Mouse (Mus musculus) CH12F3 (cell line): ENCODE data around the gene Prss8.
"Not testable (repeated sequence)": the region's sequence is repeated elsewhere in the genome, so short reads cannot be mapped to it uniquely, and the experiment has no call there.

ENCODE experiments used
- in situ Hi-C: fragments of 300-500 bp; cut with MboI; formaldehyde crosslinking; loops from 2 replicates; pipeline ENCODE4 v1.14.3; 2020; ENCODE audit warnings: low sequenced_read_pairs

Prss8 gene

DNA sequence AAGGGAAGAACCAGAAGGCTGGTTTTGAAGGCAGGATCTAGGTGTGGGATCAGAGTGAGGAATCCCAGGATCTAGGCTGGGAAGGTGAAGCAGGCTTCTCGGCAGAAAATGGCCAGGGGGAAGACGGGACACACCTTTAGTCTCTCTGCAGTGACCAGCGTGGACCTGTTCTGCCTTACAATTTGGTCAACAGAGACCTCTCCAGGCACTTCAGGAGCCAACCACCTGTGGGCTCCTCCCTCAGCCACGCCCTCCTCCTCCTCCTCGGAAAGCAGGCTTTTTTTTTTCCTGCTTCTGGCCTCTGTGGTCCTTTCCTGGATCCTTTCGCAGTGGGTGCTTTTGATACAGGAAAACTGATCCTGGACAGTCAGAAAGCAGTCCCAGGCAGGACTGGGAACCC, at the start of gene Prss8:
Gene Prss8, minus strand, starts transcription at position 182 of the 400 bp plus-strand sequence.
- in situ Hi-C loops, result no loop called here

GRCm38 (mm10) chr7:127978856-127979255, 49.0 kb upstream of the Prss8 start:
- in situ Hi-C loops, result no loop called here

DNA sequence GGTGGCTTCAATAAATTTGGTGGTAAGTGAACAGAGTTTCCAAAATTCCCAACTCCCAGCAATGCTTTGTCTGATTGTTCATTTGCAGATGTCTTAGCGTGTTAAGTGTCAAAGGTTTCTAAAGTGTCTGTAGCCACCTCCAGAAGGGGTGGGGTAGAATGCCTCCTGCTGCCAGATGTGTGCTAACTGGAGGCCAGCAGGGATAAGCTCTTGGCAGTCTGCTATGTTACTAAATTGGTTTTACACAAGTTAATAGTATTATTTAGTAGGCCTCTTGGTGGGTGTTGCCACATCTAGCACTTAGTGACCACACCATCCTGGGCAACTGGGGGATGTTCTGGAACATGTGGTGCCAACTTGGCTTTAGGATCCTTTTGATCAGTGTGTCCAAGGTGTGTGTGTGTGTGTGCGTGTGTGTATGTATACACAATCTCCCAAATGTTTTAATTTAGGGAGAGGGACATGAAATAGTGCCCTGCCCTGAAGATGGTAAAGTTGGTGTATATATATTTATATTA, 44.6 kb upstream of the Prss8 start:
- in situ Hi-C loops, result no loop called here

DNA sequence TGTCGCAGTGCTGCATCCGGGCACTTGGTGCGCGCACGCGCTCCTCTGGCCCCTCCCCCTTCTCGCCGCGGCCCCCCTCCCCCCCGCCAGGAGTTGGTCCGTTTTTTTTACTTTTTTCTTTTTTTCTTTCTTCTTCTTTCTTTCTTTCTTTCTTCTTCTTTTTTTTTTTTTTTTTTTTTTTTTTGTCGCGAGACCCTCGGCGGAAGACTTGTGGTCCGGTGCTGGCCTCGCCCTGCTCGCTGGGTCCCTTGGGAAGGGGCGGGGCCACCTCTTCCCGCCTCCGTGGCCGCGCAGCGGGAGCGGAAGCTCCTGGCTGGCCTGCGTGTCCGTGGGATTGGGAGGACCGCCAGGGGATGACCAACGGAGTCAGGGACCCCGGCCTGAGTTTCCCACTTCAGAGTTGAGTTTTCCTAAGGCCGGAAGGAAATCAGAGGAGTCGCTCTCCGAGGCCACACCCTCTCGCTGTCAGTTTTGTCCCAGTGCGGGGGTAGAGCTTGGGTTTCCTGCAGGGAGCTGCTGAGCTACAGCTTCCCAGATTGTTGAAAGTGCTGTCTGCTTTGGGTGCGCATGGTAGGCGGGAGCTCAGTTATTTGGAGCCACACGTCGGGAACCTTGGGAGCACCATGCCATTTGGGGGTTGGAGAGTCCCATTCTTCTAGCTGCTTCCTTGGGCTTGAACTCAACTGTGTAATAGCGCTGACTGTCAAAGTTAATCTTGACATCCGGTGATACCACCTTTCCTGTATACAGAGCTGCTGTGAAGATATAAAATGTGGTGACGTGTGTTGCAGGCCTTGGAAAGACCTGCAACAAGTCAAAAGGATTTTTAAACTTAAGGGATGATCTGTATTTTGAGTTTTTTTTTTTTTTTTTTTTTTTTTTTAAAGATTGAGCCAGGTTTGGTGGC, 38.3 kb upstream of the Prss8 start:
- in situ Hi-C loops, result no loop called here

DNA sequence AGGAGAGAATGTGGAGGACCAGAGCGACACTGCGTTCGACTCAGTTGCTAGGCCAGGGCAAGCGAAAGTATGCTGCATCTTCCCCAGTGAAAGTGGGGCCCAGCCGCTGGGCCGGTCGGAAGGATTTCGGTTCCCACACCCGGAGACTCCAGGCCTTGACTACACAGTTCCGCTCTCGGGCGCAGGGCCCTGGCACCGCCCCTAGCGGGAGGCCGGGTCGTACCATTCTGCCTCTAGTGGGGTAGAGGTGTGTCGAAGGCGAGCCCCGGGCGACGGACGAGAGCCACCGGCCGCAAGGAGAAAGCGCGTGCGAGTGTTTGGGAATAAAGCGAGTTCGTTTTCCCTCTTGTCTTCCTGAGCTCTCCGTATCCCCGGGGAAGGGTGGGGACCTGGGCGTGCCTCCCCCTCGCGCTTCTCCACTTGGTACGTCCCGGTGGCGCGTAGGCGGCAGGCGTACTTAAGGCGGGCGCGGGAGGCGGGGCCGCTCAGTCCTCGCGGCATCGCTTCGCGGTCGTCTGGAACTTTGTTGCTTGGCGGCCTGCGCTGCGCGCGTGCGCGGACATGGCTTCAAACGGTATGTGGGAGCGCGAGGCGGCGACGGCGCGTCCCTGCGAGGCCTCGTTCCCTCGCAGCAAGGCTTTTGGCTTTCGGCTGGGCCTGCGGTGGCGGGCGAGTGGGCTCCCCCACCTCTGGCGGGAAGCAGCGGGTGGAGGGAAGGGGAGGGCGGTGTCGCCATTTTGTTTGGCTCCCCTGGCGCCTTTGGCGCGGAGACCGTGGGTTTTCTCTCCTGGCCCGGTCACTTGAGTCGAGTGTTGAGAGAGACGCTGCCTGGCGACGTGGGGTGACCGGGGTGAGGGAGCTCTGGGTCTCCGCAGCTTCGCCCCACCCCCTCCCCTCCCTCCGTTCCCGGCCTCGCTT, 37.4 kb upstream of the Prss8 start, which contains the start of gene Fus:
Gene Fus, plus strand, starts transcription at position 454 of the 918 bp plus-strand sequence.
- in situ Hi-C loops, result no loop called here

- in situ Hi-C loops, result no loop called here
These were observed 36.5 kb upstream of the Prss8 start for GRCm38 (mm10) chr7:127966371-127966918.

DNA sequence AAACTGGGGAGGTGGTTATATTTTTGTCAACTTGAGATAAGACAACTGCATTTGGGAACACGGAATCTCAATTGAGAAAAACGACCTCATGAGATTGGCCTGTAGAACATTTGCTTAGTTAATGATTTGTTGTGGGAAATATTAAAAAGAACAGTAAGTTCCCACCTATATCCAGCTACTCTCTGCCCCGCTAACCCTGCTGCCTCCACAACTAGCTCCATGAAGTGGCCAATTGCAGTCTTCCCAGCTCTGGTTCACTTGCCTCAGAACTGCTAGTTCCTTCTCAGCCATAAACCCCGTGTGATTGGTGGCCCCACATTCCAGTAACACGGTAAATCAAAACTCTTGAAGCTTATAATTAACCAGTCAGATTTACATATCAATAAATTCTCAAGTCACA, 29.5 kb upstream of the Prss8 start:
- in situ Hi-C loops, result no loop called here

DNA sequence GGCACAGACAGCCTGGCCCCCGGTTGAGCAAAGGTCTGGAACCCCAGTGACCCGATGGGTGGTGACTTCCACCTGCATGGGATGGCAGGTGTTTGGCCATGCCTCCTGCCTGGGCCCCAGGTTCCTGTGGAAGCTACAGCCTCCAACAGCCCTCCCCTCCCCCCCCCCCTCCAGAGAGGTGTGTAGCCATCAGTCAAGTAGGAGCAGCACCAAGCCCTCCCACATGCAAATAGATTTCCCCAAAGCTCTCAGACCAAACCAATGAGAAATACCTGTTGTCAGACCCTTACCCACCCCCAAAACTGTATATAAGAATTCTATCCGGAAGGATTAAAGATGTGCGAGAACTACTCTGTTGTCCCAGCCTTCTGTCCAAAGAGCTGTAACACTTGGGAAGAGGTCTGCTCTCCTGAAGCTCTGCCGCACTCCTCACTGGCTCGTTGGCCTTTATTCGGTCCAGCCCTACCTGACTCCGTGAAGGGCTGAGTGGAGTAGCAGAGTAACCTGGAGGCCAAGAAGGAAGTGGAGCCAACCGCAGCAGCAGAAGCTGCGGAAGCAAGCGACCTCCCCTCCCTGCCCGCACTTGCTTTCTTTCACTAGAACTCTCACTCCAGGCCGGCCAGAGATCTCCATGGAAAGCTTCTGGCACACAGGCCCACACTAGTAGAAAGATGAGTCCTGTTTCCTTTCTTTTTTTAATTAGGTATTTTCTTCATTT, 23.1 kb upstream of the Prss8 start:
- in situ Hi-C loops, result no loop called here

DNA sequence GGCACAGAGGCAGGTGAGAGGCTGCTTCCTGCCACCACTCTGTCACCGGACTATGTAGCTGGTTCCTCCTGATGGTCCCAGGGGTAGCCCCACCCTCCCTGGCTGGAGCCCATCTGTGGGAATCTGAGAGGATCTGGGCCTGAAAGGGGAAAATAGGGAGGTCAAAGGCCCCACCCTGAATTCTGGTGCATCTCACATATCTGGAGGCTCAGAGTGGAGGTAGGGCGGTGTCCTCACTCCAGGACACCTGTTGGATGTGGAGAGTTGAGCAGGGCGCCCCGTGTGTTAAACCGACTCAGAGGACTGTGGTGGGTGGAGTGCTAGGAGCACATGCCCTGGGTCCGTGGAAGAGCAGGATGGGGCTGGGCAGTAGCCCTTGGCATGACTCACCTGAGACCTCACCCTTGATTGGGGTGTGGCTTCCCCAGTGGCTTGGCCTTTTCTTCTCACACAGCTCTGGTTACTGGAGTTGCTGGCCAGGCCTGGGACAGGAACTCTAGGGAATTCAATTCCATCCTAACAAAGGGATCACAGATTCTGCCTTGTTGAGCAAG, 16.6 kb upstream of the Prss8 start, which contains the start of gene Prss36:
Gene Prss36, minus strand, starts transcription at position 256 of the 554 bp plus-strand sequence.
- in situ Hi-C loops, result no loop called here

GRCm38 (mm10) chr7:127944614-127945013, 14.7 kb upstream of the Prss8 start:
- in situ Hi-C loops, result no loop called here

GRCm38 (mm10) chr7:127942097-127942496, 12.2 kb upstream of the Prss8 start:
- in situ Hi-C loops, result not testable (repeated sequence)

DNA sequence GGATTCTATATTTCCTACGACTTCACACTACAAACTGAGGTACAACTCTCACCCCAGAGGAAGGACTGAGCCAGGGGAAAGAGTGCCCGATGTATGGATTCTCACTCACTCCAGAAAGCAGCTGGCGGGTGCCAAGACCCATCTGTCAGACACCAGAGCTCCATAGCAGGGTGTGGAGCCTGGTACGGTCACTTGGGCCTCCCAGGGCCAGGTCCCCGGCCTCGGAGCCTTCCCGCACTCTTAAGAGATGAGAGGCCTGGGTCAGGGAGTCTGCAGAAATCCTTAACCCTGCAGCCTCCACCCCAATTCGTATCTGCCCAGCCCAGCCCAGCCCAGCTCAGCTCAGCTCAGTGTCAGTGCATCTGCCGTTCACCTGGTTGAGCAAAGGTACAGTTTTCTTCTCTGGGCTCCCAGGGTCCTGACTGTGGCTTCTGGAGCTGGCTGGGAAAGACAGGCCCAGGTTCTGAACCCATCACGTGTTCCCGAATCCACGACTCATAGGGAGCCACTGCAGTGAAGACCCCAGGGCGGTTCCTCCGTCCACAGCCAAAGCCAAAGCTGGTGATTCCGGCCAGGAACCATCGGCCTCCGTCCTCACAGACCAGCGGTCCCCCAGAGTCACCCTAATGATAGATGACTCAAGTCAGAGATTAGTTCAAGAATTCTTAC, 6.4 kb upstream of the Prss8 start:
- in situ Hi-C loops, result no loop called here

DNA sequence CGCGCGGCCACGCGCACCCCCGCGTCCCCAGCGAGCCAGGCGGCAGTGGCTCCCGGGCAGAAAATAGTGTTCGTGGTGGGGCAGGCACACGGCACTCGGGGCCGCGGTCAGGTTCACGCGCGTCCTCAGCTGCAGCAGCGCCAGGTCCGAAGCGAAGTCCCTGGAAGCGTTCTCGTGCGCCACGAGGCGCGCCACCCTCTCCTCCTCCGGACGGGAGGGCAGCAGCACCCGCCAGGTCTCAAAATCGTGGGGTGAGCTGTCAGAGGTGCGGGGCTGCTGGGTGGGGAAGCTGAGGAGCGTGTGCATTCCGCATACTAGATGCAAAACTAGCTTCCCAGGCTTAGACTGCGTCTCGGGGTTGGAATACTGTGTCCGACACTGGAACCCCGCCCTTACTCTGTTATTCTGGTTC, 5.8 kb upstream of the Prss8 start:
- in situ Hi-C loops, result no loop called here

- in situ Hi-C loops, result no loop called here
These were observed 5.3 kb upstream of the Prss8 start for GRCm38 (mm10) chr7:127935028-127935722.

DNA sequence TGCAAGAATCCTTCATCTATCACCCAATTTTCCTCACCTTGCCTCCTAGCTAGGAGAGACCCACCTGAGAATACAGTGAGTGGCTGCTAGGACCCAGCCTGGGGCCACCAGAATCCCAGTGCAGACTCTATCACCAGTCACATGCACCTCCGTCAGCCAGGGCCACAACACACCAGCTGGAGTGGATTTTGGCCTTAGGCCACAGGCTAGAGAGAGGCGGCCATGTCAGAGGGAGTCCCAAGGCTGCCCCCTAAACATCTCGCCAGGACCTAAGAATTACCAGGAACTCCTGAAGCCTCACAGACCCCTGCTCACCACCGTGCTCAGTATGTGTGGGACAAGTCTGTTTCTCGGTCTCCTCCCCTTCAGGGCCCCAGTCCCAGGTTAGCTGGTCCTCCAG, 4.2 kb upstream of the Prss8 start:
- in situ Hi-C loops, result no loop called here

DNA sequence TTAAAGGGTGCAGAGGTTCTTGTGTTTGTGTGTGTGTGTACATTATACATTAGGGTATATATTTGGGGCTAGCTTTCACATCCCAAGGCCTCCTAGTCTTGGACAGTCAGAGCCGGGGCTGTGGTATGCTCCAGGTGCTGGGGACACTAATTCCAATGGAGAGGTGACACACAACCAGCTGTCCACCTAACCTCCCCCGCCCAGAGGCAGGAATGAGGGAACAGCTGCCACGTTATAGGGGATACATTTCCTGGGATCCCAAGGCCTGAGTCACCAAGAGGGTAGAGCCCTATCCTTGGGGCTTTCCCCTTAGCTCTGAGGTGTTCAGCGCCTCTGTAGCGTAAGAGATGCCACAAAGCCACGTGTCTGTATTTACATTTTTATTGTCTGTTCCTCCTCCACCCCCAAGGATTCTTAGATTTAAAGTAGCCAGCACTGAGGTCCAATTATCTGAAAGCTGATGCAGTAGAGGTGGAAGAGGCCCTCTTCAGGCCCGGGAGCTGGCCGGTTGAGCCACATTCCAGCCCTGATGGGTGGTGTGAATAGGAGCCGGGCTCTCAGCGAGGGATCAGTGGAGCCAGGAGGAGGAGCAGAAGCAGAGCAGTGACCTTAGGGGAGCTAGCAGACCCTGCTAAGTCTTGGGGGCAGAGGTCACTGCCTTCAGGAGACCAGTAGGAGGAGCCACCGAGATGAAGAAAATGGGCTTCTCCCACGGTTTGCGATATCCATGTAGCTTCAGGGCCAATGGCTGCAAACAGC, 2.5 kb upstream of the Prss8 start:
- in situ Hi-C loops, result no loop called here

DNA sequence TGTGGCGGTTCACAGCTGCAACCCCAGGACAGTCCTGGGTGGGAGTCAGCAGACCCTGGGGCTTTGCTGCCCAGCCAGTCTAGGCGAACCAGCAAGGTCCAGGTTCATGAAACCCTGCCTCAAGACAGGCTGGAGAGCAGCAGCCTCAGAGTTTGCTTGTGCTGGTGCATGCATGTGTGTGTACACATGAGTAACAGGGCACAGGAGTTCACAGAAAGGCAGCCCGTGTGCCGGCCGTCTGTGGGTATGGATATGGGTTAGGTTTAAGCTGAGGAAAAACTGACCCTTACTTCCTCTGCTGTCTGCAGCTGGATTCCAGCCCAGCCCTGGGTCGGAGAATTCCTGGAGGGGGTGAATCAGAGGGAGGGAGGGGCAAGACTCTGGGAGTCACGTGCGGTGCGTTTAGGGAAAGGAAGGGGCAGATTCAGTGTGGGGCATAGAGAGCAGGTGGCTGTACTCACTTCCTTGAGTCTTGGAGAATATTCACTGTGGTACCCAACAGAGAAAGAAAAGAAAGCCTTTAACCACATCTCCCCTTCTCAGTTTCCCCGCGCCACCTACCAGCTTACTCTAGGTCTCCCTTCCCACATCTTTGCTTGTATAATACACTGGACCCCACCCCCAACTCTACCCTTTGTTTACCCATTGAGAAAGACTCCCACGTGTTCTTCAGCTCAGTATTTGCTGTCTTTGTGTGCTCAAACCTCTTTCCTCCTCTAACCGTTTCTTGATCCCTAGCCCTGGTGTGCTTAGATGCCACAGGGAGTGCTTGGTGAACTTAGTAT, 1.6 kb upstream of the Prss8 start:
- in situ Hi-C loops, result no loop called here
